Mouse (Mus musculus) embryonic facial prominence, embryonic 15.5 days (tissue): Measurements from ENCODE around the gene Cecr2. TPM values are rescaled to one million over a fixed set of nuclear protein-coding genes. Genes with fewer than 3 reads are reported as not detected.
"Not testable (repeated sequence)": the region's sequence is repeated elsewhere in the genome, so short reads cannot be mapped to it uniquely, and the experiment has no call there.

Experiments used
- ATAC-seq: fragments of 200-750 bp; cut with Nextera tagmentation; 2 replicates; pipeline ENCODE4 v1.8.0; 2017; ENCODE audit warnings: low read depth, moderate TSS enrichment; ENCODE audit not compliant: insufficient number of reproducible peaks, low FRiP score, low TSS enrichment
- H3K27ac ChIP-seq: fragments of 300-500 bp; sonication (generic); replicated peaks from 2 replicates; pipeline ENCODE4 v1.5.1; 2015; ENCODE audit warnings: mild to moderate bottlenecking, inconsistent platforms
- H3K27me3 ChIP-seq: fragments of 300-500 bp; sonication (generic); 2 replicates; pipeline ENCODE4 v1.6.1; 2015; ENCODE audit warnings: inconsistent platforms
- H3K36me3 ChIP-seq: fragments of 300-500 bp; sonication (generic); 2 replicates; pipeline ENCODE4 v1.6.1; 2015; ENCODE audit warnings: mild to moderate bottlenecking, inconsistent platforms
- H3K4me1 ChIP-seq: fragments of 300-500 bp; sonication (generic); 2 replicates; pipeline ENCODE4 v1.6.1; 2015; ENCODE audit warnings: inconsistent platforms
- H3K4me2 ChIP-seq: fragments of 300-500 bp; sonication (generic); replicated peaks from 2 replicates; pipeline ENCODE4 v1.6.1; 2015; ENCODE audit warnings: mild to moderate bottlenecking, inconsistent platforms
- H3K4me3 ChIP-seq: fragments of 300-500 bp; sonication (generic); replicated peaks from 2 replicates; pipeline ENCODE4 v1.5.1; 2015; ENCODE audit warnings: mild to moderate bottlenecking, inconsistent platforms
- H3K9ac ChIP-seq: fragments of 300-500 bp; sonication (generic); 2 replicates; pipeline ENCODE4 v1.6.1; 2015; ENCODE audit warnings: inconsistent platforms
- H3K9me3 ChIP-seq: fragments of 300-500 bp; sonication (generic); replicated peaks from 2 replicates; pipeline ENCODE4 v1.6.1; 2016; ENCODE audit warnings: inconsistent platforms
- whole genome bisulfite sequencing: fragments of 180-500 bp; shearing (Covaris S2); methylation state at CpG from one replicate; pipeline ENCODE4 v1.1.7; 2015; 5-methylcytosine and 5-hydroxymethylcytosine counted together
- polyA plus RNA-seq: library from polyadenylated mRNA; unstranded; fragments of >200 nt; fragmentation: Nextera tagmentation; extraction: Ambion mirVana; gene quantifications from 2 replicates; pipeline ENCODE4 v1.2.1, GENCODE M21; 2015

Gene Cecr2
- polyA plus RNA-seq, 1 experiment from 2014 or later = 3.4 TPM

DNA sequence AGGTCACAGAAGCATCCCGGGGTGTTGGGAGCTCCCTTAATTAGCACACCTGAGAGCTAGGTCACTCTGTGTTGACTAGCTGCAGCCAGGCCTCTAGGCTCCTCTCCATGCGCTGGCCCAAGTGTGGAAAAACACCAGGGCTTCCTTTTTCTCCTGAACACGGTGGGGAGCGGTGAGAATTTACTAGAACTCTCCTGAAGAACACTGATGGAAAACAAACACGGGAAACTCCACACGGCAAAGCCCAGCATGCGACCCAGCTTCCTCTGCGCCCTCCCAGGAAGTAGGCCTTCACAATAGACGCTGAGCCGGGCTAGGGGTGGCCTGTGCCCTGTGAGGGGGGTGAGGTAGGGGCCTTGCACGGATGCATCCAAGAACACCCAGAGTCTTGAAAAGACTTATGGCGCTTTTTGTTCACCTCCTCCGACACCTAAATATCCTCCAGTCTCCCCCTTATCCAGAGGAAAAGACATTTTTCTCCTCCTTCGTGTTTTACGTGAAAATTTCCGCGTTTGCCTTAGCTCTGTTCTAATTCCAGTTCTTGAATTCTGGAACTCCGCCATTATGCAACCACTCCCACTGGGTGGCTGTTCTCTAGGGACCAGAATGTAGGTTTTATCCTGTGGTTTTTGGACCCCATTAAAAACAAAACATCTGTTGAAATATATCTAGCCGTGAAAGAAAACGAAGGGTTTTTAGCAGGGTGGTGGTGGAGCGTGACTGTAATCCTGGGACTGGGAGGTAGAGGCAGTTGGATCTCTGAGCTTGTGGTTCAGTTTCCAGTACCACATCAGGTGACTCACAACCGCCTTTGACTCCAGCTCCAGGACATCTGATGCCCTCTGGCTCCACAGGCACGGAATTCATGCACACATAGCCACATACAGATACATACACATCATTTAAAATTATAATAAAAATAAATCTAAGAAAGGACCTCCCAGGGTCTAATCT is 21.5 kb upstream of the Cecr2 start:
- H3K27me3 ChIP-seq = no peaks in the 10 kb centered on the region
- 44% methylated on average over 23 of the region's 23 CpGs for WGBS
- no peak overlapping the region for H3K9ac ChIP-seq

DNA sequence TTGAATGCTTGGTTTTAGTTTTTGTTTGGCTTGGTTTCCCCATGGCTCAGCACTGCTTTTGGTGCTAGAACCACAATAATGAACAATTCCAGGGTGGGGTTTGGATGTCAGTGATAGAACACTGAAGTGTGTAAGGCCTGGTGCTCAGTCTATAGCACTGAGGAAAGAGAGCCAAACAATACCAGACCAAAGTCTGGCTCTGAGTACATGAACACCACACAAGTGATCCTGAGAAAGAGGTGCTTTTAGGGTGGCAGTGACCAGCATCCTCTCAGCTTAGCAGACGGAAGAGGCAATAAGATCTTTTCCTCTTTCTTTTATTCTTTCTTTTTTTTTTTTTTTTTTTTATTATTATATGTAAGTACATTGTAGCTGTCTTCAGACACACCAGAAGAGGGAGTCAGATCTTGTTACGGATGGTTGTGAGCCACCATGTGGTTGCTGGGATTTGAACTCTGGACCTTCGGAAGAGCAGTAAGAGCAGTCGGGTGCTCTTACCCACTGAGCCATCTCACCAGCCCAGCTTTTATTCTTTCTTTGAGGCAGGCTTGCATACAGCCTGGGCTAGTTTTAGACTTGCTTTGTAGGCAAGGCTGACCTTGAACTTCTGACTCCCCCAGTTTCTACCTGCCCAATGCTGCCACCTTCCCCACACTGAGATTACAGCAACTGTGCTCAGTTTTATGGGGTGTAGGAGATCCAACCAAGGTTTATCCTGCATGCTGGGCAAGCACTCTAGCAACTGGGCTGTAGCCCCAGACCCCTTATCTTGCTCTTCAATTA is 18.7 kb upstream of the Cecr2 start:
- H3K4me3 ChIP-seq, H3K4me1 ChIP-seq, H3K27me3 ChIP-seq, H3K27ac ChIP-seq, H3K9me3 ChIP-seq, ATAC-seq, H3K9ac ChIP-seq, H3K36me3 ChIP-seq, H3K4me2 ChIP-seq: not testable (repeated sequence)
- 84% methylated on average over 3 of the region's 4 CpGs for WGBS

More for the DNA sequence above, 21.5 kb upstream of the Cecr2 start:
- no peaks in the 10 kb centered on the region for H3K36me3 ChIP-seq
- H3K4me3 ChIP-seq = no peak overlapping the region
- 0 out of 2 replicates have a peak, but pooled peaks have one; percentile 19 for ATAC-seq
- no peak overlapping the region for H3K27ac ChIP-seq
- no peaks in the 10 kb centered on the region for H3K4me1 ChIP-seq
- no peak overlapping the region for H3K4me2 ChIP-seq
- no peaks in the 10 kb centered on the region for H3K9me3 ChIP-seq

DNA sequence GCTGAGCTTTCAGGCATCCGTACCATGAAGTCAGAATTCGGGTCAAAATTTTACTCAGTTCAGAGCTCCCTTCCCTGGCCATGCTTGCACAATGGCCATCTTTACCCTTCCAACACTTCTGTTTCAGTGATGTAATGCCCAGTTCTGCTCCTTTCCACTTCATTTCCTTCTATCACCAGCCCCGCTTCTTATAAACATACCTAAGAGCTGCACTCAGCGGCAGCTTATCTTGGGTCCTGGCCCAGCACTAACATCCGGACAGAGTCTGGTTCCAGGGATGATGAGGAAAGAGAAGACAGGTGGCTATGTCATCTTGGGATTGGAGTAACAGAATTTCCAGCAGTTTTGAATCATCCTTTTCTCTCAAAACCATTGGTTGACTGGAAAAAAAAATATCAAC is 18.0 kb upstream of the Cecr2 start:
- no peak overlapping the region for H3K27ac ChIP-seq
- H3K9me3 ChIP-seq = no peaks in the 10 kb centered on the region
- no peak for ATAC-seq

DNA sequence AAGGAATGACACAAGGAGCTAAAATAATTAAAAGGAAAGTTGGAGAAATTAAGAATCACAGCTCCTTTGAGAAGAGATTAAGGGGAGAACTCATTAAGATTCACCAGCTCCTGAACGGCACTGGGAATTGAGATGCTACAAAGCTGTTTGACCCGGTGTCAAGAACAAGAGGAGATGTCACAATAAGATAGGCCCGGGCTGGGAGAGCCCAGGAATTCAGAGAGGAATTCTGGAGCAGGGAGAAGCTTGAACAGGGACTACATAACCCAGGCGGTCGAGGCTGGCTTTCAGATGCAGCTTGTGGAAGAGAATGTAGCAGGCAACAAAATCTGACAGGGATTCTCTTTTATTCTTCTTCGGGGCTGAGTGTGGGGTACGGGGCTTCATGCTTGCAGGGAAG is 13.5 kb upstream of the Cecr2 start:
- Histone ChIP-seq H3K27me3 (no peaks in the 10 kb centered on the region), H3K4me2 (no peak overlapping the region), H3K27ac (no peak overlapping the region), H3K4me3 (no peak overlapping the region), H3K9ac (no peak overlapping the region), H3K9me3 (no peaks in the 10 kb centered on the region), H3K4me1 (no peaks in the 10 kb centered on the region), H3K36me3 (no peaks in the 10 kb centered on the region)
- ATAC-seq = no peak
- 48% methylated on average over 7 of the region's 7 CpGs for WGBS

More for the DNA sequence above, 18.0 kb upstream of the Cecr2 start:
- H3K27me3 ChIP-seq = no peaks in the 10 kb centered on the region
- no peak overlapping the region for H3K4me2 ChIP-seq
- no peaks in the 10 kb centered on the region for H3K36me3 ChIP-seq
- H3K4me1 ChIP-seq = no peaks in the 10 kb centered on the region
- 71% methylated on average over 5 of the region's 5 CpGs for WGBS
- H3K4me3 ChIP-seq = no peak overlapping the region
- no peak overlapping the region for H3K9ac ChIP-seq

DNA sequence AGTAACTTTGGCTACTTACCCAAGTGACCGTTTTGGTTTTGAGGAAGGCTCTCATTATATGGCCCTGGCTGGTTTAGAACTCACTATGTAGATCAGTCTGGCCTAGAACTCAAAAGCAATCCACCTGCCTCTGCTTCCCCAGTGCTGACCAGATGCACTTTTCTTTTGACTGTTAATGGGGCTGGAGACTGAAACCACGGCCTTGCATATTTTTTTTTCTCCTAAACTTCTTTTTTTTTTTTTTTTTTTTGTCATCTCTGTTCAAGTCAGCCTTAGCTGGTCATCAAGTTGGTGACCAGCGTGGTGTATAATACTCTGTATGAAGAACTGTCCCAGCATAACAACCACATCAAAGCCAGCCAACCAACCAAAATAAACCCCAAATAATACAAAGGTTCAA is 10.5 kb upstream of the Cecr2 start:
- H3K27me3 ChIP-seq = no peaks in the 10 kb centered on the region
- no peak overlapping the region for H3K4me2 ChIP-seq
- H3K36me3 ChIP-seq = no peaks in the 10 kb centered on the region
- no peaks in the 10 kb centered on the region for H3K4me1 ChIP-seq
- ATAC-seq = no peak
- no peak overlapping the region for H3K4me3 ChIP-seq
- no peak overlapping the region for H3K9ac ChIP-seq
- 82% methylated on average over 3 of the region's 3 CpGs for WGBS
- H3K27ac ChIP-seq = no peak overlapping the region
- no peaks in the 10 kb centered on the region for H3K9me3 ChIP-seq

DNA sequence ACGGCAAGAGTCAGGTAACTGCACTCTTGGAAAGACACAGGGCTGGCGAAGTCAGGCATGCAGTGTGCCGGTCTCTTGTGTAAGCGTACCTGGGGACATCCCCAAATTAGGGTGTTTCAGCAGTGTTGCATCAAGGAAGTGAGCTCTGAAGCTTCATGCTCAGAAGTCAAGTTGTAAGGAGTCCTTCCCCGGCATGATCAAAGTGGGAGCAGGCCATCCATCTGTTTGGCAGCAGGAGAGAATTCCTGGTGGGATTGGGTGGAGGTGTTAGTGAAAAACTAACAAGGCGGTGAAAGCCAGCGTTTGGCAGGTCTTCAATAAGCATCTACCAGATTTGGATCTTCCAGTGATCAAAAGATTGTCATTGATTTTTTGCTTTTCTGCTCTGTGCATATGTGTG is 7.3 kb upstream of the Cecr2 start:
- Histone ChIP-seq H3K27me3 (no peaks in the 10 kb centered on the region), H3K4me2 (no peak overlapping the region), H3K4me3 (no peak overlapping the region), H3K9me3 (no peaks in the 10 kb centered on the region), H3K9ac (no peak overlapping the region), H3K27ac (no peak overlapping the region), H3K4me1 (no peaks in the 10 kb centered on the region), H3K36me3 (no peaks in the 10 kb centered on the region)
- 0 out of 2 replicates have a peak, but pooled peaks have one; percentile 51 for ATAC-seq
- WGBS = 58% methylated on average over 7 of the region's 7 CpGs

DNA sequence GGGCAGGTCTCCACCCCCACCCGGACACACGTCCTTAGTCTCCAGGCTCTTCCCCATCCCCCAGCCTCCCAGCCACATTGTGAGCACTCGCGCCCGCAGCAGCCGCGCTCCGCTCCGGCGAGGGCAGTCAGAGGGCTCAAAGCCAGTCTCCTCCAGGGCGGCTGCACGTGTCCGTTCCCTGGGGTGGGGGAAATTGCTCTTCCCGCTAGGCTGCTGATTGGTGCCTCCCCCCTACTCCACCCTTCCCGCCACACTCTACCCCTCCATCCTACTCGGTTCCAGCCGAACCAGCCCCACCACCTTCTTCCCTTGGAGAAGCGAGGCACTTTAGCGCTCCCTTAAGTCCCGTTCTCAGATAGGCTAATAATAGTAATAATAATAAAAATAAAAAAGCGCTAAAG is 754 bp upstream of the Cecr2 start:
- WGBS = 1% methylated on average over 21 of the region's 21 CpGs
- Histone ChIP-seq H3K4me1 (peaks cover 14% of the 10 kb centered on the region), H3K27ac (peak overlapping the region; percentile 93), H3K27me3 (peaks cover 5% of the 10 kb centered on the region; the same call in 1 of the 2 replicates), H3K4me3 (peak overlapping the region; percentile 81), H3K9me3 (no peaks in the 10 kb centered on the region), H3K36me3 (no peaks in the 10 kb centered on the region), H3K9ac (no peak overlapping the region), H3K4me2 (peak overlapping the region; percentile 89)
- peak; percentile 82 for ATAC-seq

DNA sequence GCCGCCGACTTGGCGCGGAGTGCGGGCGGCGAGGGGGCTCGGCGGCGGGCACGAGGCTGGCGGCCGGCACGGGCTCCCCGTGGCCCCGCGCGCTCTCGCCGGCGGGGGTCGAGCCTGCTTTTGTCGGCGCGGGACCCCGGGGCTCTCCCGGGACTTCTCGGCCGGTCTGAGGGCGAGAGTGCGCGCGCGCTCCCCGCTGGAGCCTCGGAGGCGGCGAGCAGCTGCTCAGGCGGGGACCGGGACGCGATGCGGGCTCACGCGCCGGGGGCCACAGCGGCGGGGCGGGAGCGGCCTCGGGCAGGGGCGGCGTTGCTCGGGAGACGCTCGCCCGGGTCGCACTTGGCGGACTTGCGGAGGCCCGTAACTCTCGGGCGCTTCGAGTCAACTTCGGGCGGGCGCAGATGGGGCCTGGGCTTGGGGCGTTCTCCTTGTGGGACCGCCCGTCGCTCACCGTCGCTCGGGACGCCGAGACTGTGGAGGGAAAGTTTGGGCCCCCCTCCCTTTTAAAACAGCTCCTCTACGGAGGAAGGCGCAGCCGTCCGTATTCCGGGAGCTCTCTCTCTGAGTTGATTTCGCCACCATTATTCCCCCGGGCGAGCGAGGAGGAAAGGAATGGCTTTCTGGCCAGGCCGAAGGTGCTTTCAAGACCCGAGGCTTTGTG is 722 bp downstream of the Cecr2 start:
- no peaks in the 10 kb centered on the region for H3K36me3 ChIP-seq
- H3K27ac ChIP-seq = peak overlapping the region; percentile 93
- peak; percentile 2; the same call in 1 of the 2 replicates for ATAC-seq
- H3K4me2 ChIP-seq = peak overlapping the region; percentile 89
- WGBS = under 1% methylated on average over 87 of the region's 87 CpGs
- peak overlapping the region; percentile 81 for H3K4me3 ChIP-seq
- peaks cover 14% of the 10 kb centered on the region for H3K4me1 ChIP-seq
- peak overlapping the region; percentile 68 for H3K9ac ChIP-seq
- H3K9me3 ChIP-seq = no peaks in the 10 kb centered on the region
- H3K27me3 ChIP-seq = peaks cover 5% of the 10 kb centered on the region; the same call in 1 of the 2 replicates

DNA sequence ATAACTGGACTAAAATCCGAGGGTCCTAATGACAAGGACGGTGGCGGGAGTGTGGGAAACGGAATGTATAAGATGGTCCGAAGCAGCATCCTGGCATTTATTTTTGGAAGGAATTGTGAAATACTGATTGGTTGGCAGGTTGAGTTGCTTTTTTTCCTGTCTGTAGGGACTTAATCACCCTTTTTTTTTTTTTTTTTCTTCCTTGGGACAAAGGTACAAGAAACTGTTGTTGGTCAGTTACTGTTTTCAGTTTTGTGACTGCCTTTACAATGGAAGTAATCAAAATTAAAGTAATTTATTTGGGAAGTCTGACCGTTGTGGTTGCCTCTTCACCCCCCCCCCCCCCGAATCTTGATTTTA is 1.2 kb downstream of the Cecr2 start:
- Histone ChIP-seq H3K36me3 (no peaks in the 10 kb centered on the region), H3K27me3 (peaks cover 5% of the 10 kb centered on the region; the same call in 1 of the 2 replicates), H3K4me1 (peaks cover 14% of the 10 kb centered on the region), H3K4me2 (peak overlapping the region; percentile 89), H3K4me3 (peak overlapping the region; percentile 81), H3K9me3 (no peaks in the 10 kb centered on the region), H3K9ac (peak overlapping the region; percentile 68), H3K27ac (peak overlapping the region; percentile 93; the same call in 1 of the 2 replicates)
- WGBS = under 1% methylated on average over 7 of the region's 7 CpGs
- ATAC-seq = no peak

DNA sequence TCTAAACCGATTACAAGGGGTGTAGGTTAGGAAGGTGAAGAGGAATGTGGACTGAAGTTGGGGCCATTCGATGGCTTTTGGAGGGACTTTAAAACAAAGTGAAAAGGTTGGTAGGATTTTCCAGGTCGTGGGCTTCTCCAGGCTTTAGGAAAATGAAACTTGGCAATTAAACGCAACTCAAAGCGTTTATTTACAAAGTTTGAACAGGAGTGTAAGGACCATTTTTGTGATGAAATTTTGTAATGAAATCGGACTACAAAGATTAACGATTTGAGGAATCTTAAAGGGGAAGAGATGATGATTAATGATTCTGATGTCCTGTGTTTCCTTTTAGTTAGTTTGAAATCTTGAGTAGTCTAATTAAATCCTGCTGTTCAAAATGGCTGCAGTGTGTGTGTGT is 1.7 kb downstream of the Cecr2 start:
- no peaks in the 10 kb centered on the region for H3K9me3 ChIP-seq
- H3K36me3 ChIP-seq = no peaks in the 10 kb centered on the region
- no peak overlapping the region for H3K27ac ChIP-seq
- no peak overlapping the region for H3K9ac ChIP-seq
- peak overlapping the region; percentile 81 for H3K4me3 ChIP-seq
- peaks cover 14% of the 10 kb centered on the region for H3K4me1 ChIP-seq
- WGBS = 17% methylated on average over 7 of the region's 7 CpGs
- no peak for ATAC-seq
- H3K27me3 ChIP-seq = peaks cover 5% of the 10 kb centered on the region; the same call in 1 of the 2 replicates
- peak overlapping the region; percentile 89 for H3K4me2 ChIP-seq

DNA sequence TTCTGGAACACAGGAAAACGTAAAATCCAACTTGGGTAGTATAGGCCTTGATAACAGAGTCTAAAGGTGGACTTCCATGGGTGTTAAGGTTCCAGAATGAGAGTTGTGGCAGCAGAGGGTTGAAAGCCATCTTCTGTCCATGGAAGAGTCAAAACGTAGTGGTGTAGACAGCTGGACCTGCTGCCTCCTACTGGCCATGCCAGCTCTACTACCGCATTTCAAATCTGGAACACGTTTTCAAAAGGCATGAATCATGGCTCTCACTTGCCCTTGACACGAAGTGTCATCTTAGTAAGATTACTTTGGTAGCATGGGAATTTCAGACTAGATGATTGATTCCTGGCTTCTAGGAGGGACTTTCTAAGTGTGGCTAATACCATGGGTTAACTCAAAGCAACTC is 8.0 kb downstream of the Cecr2 start:
- Histone ChIP-seq H3K27me3 (no peaks in the 10 kb centered on the region), H3K27ac (no peak overlapping the region), H3K9me3 (no peaks in the 10 kb centered on the region), H3K9ac (no peak overlapping the region), H3K4me2 (no peak overlapping the region), H3K4me3 (no peak overlapping the region), H3K4me1 (no peaks in the 10 kb centered on the region), H3K36me3 (no peaks in the 10 kb centered on the region)
- 56% methylated on average over 5 of the region's 5 CpGs for WGBS
- no peak for ATAC-seq
